Mouse (Mus musculus) thymus, adult 2 months (tissue): ENCODE measurements around the gene Hdac10.

Experiments used
- CTCF ChIP-seq: fragments of 200-500 bp; IDR thresholded peaks from 2 replicates; pipeline ENCODE4 v1.5.1; 2012; ENCODE audit warnings: mild to moderate bottlenecking, control low read depth, low read length, moderate library complexity, borderline replicate concordance; ENCODE audit not compliant: control insufficient read depth, poor library complexity, insufficient read depth; ENCODE audit errors: extremely low read depth
- POLR2A ChIP-seq: fragments of 200-500 bp; IDR thresholded peaks from 2 replicates; pipeline ENCODE4 v1.6.1; 2012; ENCODE audit warnings: mild to moderate bottlenecking, low read length, control low read depth, moderate library complexity; ENCODE audit not compliant: control insufficient read depth, poor library complexity, insufficient read depth; ENCODE audit errors: extremely low read depth

- TF ChIP-seq CTCF (no peak), POLR2A (no peak)
These were observed 12.3 kb upstream of the Hdac10 start, which contains the start of gene Mapk12 for GRCm38 (mm10) chr15:89140659-89141252.
